Mouse (Mus musculus) retina, postnatal 7 days (tissue): ENCODE results near the gene Cd2.

Experiments used
- DNase-seq: peaks from one replicate; pipeline ENCODE4 v3.0.0-alpha.2; 2012; ENCODE audit warnings: low read depth, low spot score

Gene Cd2

GRCm38 (mm10) chr3:101228868-101229550 is 58.7 kb downstream of the Cd2 start:
- DNase-seq: no peak

GRCm38 (mm10) chr3:101228066-101228465 is 59.7 kb downstream of the Cd2 start:
- no peak for DNase-seq
